Mouse (Mus musculus): ENCODE measurements around the gene Gjd2.

The Gjd2 gene

GRCm38 (mm10) chr2:114012749-114013211, 639 bp downstream of the Gjd2 start:
- DNase-seq, result no peak

GRCm38 (mm10) chr2:114011838-114012237, 1.6 kb downstream of the Gjd2 start:
- DNase-seq, result peak; percentile 82

- DNase-seq, result no peak
Measured at GRCm38 (mm10) chr2:114008321-114008720, 5.1 kb downstream of the Gjd2 start.

- no peak for DNase-seq
Measured at GRCm38 (mm10) chr2:113997484-113997883, 15.9 kb downstream of the Gjd2 start.

GRCm38 (mm10) chr2:113996930-113997329, 16.5 kb downstream of the Gjd2 start:
- no peak for DNase-seq

GRCm38 (mm10) chr2:113984890-113985289, 28.5 kb downstream of the Gjd2 start:
- no peak for DNase-seq

- DNase-seq, result no peak
Measured at GRCm38 (mm10) chr2:113980664-113981063, 32.8 kb downstream of the Gjd2 start.

GRCm38 (mm10) chr2:113978151-113978771, 35.2 kb downstream of the Gjd2 start:
- DNase-seq, result no peak

GRCm38 (mm10) chr2:113973950-113974349, 39.5 kb downstream of the Gjd2 start:
- DNase-seq, result no peak

- DNase-seq, result no peak
Measured at GRCm38 (mm10) chr2:113966421-113966820, 47.0 kb downstream of the Gjd2 start.

All from kidney, postnatal 10 days (tissue).